Mouse (Mus musculus): ENCODE measurements around the gene Mmd.

DNA sequence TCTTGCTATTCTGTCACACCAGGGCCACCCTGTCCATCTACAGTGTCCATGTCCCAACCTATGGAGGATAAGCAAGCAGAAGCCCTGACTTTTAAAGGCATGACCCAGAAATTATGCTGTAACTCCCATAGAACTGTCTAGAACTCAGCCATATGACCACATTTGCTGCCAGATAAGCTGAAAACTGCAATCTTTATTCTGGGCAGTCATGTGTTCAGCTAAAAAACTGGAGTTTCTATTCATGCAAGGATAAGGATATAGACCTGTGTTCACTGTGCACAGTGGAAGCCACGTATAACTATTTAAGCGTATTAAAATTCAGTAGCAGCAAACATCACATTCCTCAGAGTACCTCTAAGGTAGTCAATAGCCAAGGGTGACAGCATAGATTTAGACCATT is 6.0 kb upstream of the Mmd start:
- TF ChIP-seq CTCF (IDR thresholded peaks at IDR 0.05; ENCODE audit: low read depth) (no peak), EP300 (optimal IDR thresholded peaks at IDR 0.05) (no peak)

All from stomach, postnatal 0 days (tissue).